In genomic region chr11:119913935-119914314, GRCm38 (mm10) we compare ENCODE assay signal across 8 mouse cellular contexts. TPM values are rescaled to one million over a fixed set of nuclear protein-coding genes. Genes with fewer than 3 reads are reported as not detected.
DNase-seq lines count a peak whose midpoint lies in the region; ATAC-seq and TF ChIP-seq lines count a peak whose summit lies in the region.

No protein-coding gene starts in this region.

- intact Hi-C loops in left cerebral cortex, postnatal 25 days (cut with DNase I) = loop anchor here (2.0 kb wide), 1 partner anchor 187 kb away; no protein-coding TSS in a partner anchor

- TF ChIP-seq POLR2A in small intestine, adult 2 months (IDR thresholded peaks at IDR 0.05; ENCODE audit: low read depth, low read length) = no peak

- H3K27ac ChIP-seq in lung, embryonic 16.5 days (ENCODE audit: low read length) = peak overlapping the region; percentile 87
- peak overlapping the region; percentile 84 for H3K27ac ChIP-seq in embryonic facial prominence, embryonic 13.5 days
- H3K27ac ChIP-seq in limb, embryonic 13.5 days = peak overlapping the region; percentile 71
- peak overlapping the region; percentile 99 for H3K27ac ChIP-seq in small intestine, adult 2 months (ENCODE audit: insufficient read depth, low read depth, low read length)

- 0% methylated on average over 19 of the region's 26 CpGs for WGBS in lung, embryonic 16.5 days
- WGBS in embryonic facial prominence, embryonic 13.5 days = under 1% methylated on average over 26 of the region's 26 CpGs
- WGBS in limb, embryonic 13.5 days = under 1% methylated on average over 26 of the region's 26 CpGs
- WGBS in small intestine, adult 2 months = under 1% methylated on average over 26 of the region's 26 CpGs

- no peak for TF ChIP-seq CTCF in small intestine, adult 2 months (IDR thresholded peaks at IDR 0.05; ENCODE audit: extremely low read depth, insufficient read length, insufficient replicate concordance, low read depth, low read length)

- peak overlapping the region; percentile 98 for H3K9ac ChIP-seq in lung, embryonic 16.5 days (ENCODE audit: low read length)
- H3K9ac ChIP-seq in embryonic facial prominence, embryonic 13.5 days = peak overlapping the region; percentile 95
- peak overlapping the region; percentile 90 for H3K9ac ChIP-seq in limb, embryonic 13.5 days

- peak overlapping the region; percentile 84 for H3K4me2 ChIP-seq in lung, embryonic 16.5 days (ENCODE audit: low read depth, low read length)
- peak overlapping the region; percentile 96 for H3K4me2 ChIP-seq in embryonic facial prominence, embryonic 13.5 days
- peak overlapping the region; percentile 99 for H3K4me2 ChIP-seq in limb, embryonic 13.5 days (replicated peaks)

- DNase-seq in lung, adult 18-20 months = no peak
- no peak for DNase-seq in thymus, postnatal 0 days (ENCODE audit: low spot score)
- no peak for DNase-seq in left cerebral cortex, postnatal 25 days (ENCODE audit: low spot score in 2 of 2)
- no peak for DNase-seq in Muller cell, postnatal 12 days (ENCODE audit: inconsistent ontology term)

- H3K9me3 ChIP-seq in lung, embryonic 16.5 days (ENCODE audit: control insufficient read depth, low read length) = no peaks in the 10 kb centered on the region
- no peaks in the 10 kb centered on the region for H3K9me3 ChIP-seq in embryonic facial prominence, embryonic 13.5 days
- H3K9me3 ChIP-seq in limb, embryonic 13.5 days = no peaks in the 10 kb centered on the region

- H3K4me1 ChIP-seq in lung, embryonic 16.5 days (replicated peaks; ENCODE audit: control insufficient read depth, insufficient read depth, low read length) = peaks cover 37% of the 10 kb centered on the region
- peaks cover 35% of the 10 kb centered on the region for H3K4me1 ChIP-seq in embryonic facial prominence, embryonic 13.5 days
- H3K4me1 ChIP-seq in limb, embryonic 13.5 days = peaks cover 38% of the 10 kb centered on the region
- peaks cover 32% of the 10 kb centered on the region for H3K4me1 ChIP-seq in small intestine, adult 2 months (ENCODE audit: control insufficient read depth, insufficient read depth, insufficient read length, low read length)

- peak; percentile 32; the same call in 1 of the 2 replicates for ATAC-seq in lung, embryonic 16.5 days (ENCODE audit: low read depth)
- peak; percentile 45; the same call in 1 of the 2 replicates for ATAC-seq in embryonic facial prominence, embryonic 13.5 days (ENCODE audit: insufficient number of reproducible peaks, insufficient read depth, low FRiP score, low TSS enrichment, low read depth)
- peak; percentile 39; the same call in 1 of the 2 replicates for ATAC-seq in limb, embryonic 13.5 days (ENCODE audit: low FRiP score, low read depth)

- H3K4me3 ChIP-seq in lung, embryonic 16.5 days (ENCODE audit: low read length) = peak overlapping the region; percentile 97
- peak overlapping the region; percentile 92 for H3K4me3 ChIP-seq in embryonic facial prominence, embryonic 13.5 days
- peak overlapping the region; percentile 70 for H3K4me3 ChIP-seq in limb, embryonic 13.5 days
- H3K4me3 ChIP-seq in small intestine, adult 2 months (ENCODE audit: low read depth, low read length) = peak overlapping the region; percentile 83

- peaks cover 24% of the 10 kb centered on the region for H3K36me3 ChIP-seq in lung, embryonic 16.5 days (ENCODE audit: control insufficient read depth, insufficient read depth, low read length)
- H3K36me3 ChIP-seq in embryonic facial prominence, embryonic 13.5 days = peaks cover 35% of the 10 kb centered on the region
- peaks cover 35% of the 10 kb centered on the region for H3K36me3 ChIP-seq in limb, embryonic 13.5 days
- peaks cover 22% of the 10 kb centered on the region for H3K36me3 ChIP-seq in small intestine, adult 2 months (ENCODE audit: control insufficient read depth, insufficient read depth, low read length)

- no peaks in the 10 kb centered on the region for H3K27me3 ChIP-seq in lung, embryonic 16.5 days (ENCODE audit: control insufficient read depth, insufficient read depth, low read depth, low read length)
- H3K27me3 ChIP-seq in embryonic facial prominence, embryonic 13.5 days = peaks cover 2% of the 10 kb centered on the region; the same call in 1 of the 2 replicates
- H3K27me3 ChIP-seq in limb, embryonic 13.5 days = no peaks in the 10 kb centered on the region
- no peaks in the 10 kb centered on the region for H3K27me3 ChIP-seq in small intestine, adult 2 months (ENCODE audit: control insufficient read depth, insufficient read depth, low read length)

RNA-seq across cellular contexts. Expression of gene Chmp6, which starts 0.7 kb away (rescaled TPM):
- polyA plus RNA-seq in lung, embryonic 16.5 days (2015; fragmentation: Nextera tagmentation; extraction: Ambion mirVana) = 90.3 and 92.6 TPM in 2 replicates
- 103 and 104 TPM in 2 replicates for polyA plus RNA-seq in embryonic facial prominence, embryonic 13.5 days (2015; fragmentation: Nextera tagmentation; extraction: Ambion mirVana)
- polyA plus RNA-seq in limb, embryonic 13.5 days (2015; fragmentation: Nextera tagmentation; extraction: Ambion mirVana) = 112 TPM in 2 replicates
- 69.0 and 137 TPM in 2 replicates for polyA plus RNA-seq in small intestine, adult 2 months (2012; rRNA removed)
- polyA plus RNA-seq in thymus, postnatal 0 days (2015; fragmentation: Nextera tagmentation; extraction: Ambion mirVana) = 81.4 and 86.0 TPM in 2 replicates
- total RNA-seq in left cerebral cortex, postnatal 25 days (2021) = 10 to 100 TPM; 44.8 to 47.8 TPM

RNA-seq across cellular contexts. Expression of gene Baiap2, which starts 28.6 kb away (rescaled TPM):
- 31.7 and 35.6 TPM in 2 replicates for polyA plus RNA-seq in lung, embryonic 16.5 days (2015; fragmentation: Nextera tagmentation; extraction: Ambion mirVana)
- 17.5 and 20.0 TPM in 2 replicates for polyA plus RNA-seq in embryonic facial prominence, embryonic 13.5 days (2015; fragmentation: Nextera tagmentation; extraction: Ambion mirVana)
- 16.6 and 16.8 TPM in 2 replicates for polyA plus RNA-seq in limb, embryonic 13.5 days (2015; fragmentation: Nextera tagmentation; extraction: Ambion mirVana)
- polyA plus RNA-seq in small intestine, adult 2 months (2012; rRNA removed) = 10.7 and 12.7 TPM in 2 replicates
- 25.1 and 26.3 TPM in 2 replicates for polyA plus RNA-seq in thymus, postnatal 0 days (2015; fragmentation: Nextera tagmentation; extraction: Ambion mirVana)
- 100 to 1,000 TPM; 259 to 273 TPM for total RNA-seq in left cerebral cortex, postnatal 25 days (2021)
